Mouse (Mus musculus): ENCODE measurements around the gene Pgm3. TPM values are rescaled to one million over a fixed set of nuclear protein-coding genes. Genes with fewer than 3 reads are reported as not detected.

Pgm3 gene
- polyA plus RNA-seq, 2 experiments, result 23.1 to 33.6 TPM

DNA sequence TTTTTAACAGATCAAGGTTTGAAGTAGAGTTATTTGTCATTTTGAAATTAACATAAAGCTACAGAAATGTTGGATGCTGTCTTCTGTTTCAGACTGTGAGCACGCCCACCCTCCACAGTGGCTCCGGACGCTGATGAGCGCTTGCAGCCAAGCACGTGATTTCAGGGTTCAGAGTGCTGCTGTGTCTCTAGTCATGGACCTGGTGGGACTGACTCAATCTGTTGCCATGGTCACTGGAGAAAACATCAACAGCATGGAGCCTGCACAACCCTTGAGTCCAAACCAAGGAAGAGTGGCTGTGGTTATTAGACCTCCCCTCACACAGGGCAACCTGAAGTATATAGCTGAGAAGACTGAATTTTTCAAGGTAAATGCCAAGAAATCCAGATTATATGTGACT, 57.9 kb downstream of the Pgm3 start:
- Histone ChIP-seq H3K9me3 (ENCODE audit: control insufficient read depth, low read length) (no peaks in the 10 kb centered on the region), H3K4me2 (replicated peaks; ENCODE audit: low read depth, low read length, severe bottlenecking) (no peak overlapping the region), H3K27me3 (ENCODE audit: control insufficient read depth, insufficient read depth, low read length) (no peaks in the 10 kb centered on the region), H3K27ac (replicated peaks; ENCODE audit: low read depth, low read length) (no peak overlapping the region), H3K9ac (ENCODE audit: low read depth, low read length, severe bottlenecking) (no peak overlapping the region), H3K4me3 (replicated peaks; ENCODE audit: low read length) (no peak overlapping the region), H3K36me3 (ENCODE audit: control insufficient read depth, insufficient read depth, low read length) (peaks cover 61% of the 10 kb centered on the region), H3K4me1 (ENCODE audit: control insufficient read depth, insufficient read depth, low read length) (no peaks in the 10 kb centered on the region)
- no peak for DNase-seq (ENCODE audit: low spot score)
- no peak for TF ChIP-seq POLR2A (IDR thresholded peaks at IDR 0.05; ENCODE audit: borderline replicate concordance, extremely low read depth, insufficient read depth, insufficient read length)
- no peak for ATAC-seq (ENCODE audit: low FRiP score, low read depth)
- 90% methylated on average over 5 of the region's 5 CpGs for WGBS

DNA sequence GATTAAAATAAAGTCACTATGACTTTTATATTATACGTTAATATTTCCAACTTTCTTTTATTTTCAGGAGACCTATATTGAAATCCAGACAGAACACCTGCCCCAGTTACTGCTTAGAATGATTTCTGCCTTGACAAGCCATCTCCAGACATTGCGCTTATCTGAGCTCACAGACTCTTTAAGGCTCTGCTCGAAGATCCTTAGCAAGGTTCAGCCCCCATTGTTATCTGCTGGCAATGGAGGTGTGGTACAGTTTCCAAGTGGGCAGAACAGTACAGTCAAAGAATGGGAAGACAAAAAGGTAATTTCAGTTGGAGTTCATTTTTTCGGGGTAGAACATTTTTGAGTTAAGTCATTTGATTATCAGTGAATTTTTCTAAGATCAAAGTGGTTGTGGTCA, 64.2 kb downstream of the Pgm3 start:
- 93% methylated on average over 4 of the region's 4 CpGs for WGBS

More for the DNA sequence above, 64.2 kb downstream of the Pgm3 start:
- peaks cover 31% of the 10 kb centered on the region for H3K36me3 ChIP-seq (ENCODE audit: control insufficient read depth, insufficient read depth, low read length)
- no peak overlapping the region for H3K4me3 ChIP-seq (replicated peaks; ENCODE audit: low read length)
- no peaks in the 10 kb centered on the region for H3K9me3 ChIP-seq (ENCODE audit: control insufficient read depth, low read length)
- no peak for DNase-seq (ENCODE audit: low spot score)
- ATAC-seq (ENCODE audit: low FRiP score, low read depth), result no peak
- no peaks in the 10 kb centered on the region for H3K4me1 ChIP-seq (ENCODE audit: control insufficient read depth, insufficient read depth, low read length)
- H3K27me3 ChIP-seq (ENCODE audit: control insufficient read depth, insufficient read depth, low read length), result no peaks in the 10 kb centered on the region
- no peak for TF ChIP-seq POLR2A (IDR thresholded peaks at IDR 0.05; ENCODE audit: borderline replicate concordance, extremely low read depth, insufficient read depth, insufficient read length)
- H3K4me2 ChIP-seq (replicated peaks; ENCODE audit: low read depth, low read length, severe bottlenecking), result no peak overlapping the region
- H3K9ac ChIP-seq (ENCODE audit: low read depth, low read length, severe bottlenecking), result no peak overlapping the region
- no peak overlapping the region for H3K27ac ChIP-seq (replicated peaks; ENCODE audit: low read depth, low read length)

Other genes with a start within 250 kb of the Pgm3 start
- gene Ube2cbp, start 106.9 kb downstream of the Pgm3 start, polyA plus RNA-seq (2012; rRNA removed), result 2.9 and 3.4 TPM in 2 replicates
- gene Ube2cbp, start 106.9 kb downstream of the Pgm3 start, polyA plus RNA-seq (2014; fragmentation: Nextera tagmentation; extraction: Ambion mirVana), result 4.0 and 5.2 TPM in 2 replicates
- 20.3 and 21.3 TPM in 2 replicates for gene Dop1a, start 104.7 kb downstream of the Pgm3 start, polyA plus RNA-seq (2012; rRNA removed)
- gene Dop1a, start 104.7 kb downstream of the Pgm3 start, polyA plus RNA-seq (2014; fragmentation: Nextera tagmentation; extraction: Ambion mirVana), result 20.2 and 23.9 TPM in 2 replicates
- gene Rwdd2a, start 149 bp upstream of the Pgm3 start, polyA plus RNA-seq (2012; rRNA removed), result 1.7 and 2.2 TPM in 2 replicates
- gene Rwdd2a, start 149 bp upstream of the Pgm3 start, polyA plus RNA-seq (2014; fragmentation: Nextera tagmentation; extraction: Ambion mirVana), result 3.5 and 4.5 TPM in 2 replicates
- gene Me1, start 124.1 kb upstream of the Pgm3 start, polyA plus RNA-seq (2012; rRNA removed), result 17.7 and 21.1 TPM in 2 replicates
- 23.5 and 26.9 TPM in 2 replicates for gene Me1, start 124.1 kb upstream of the Pgm3 start, polyA plus RNA-seq (2014; fragmentation: Nextera tagmentation; extraction: Ambion mirVana)
- 54.8 and 55.6 TPM in 2 replicates for gene Prss35, start 171.8 kb upstream of the Pgm3 start, polyA plus RNA-seq (2012; rRNA removed)
- gene Prss35, start 171.8 kb upstream of the Pgm3 start, polyA plus RNA-seq (2014; fragmentation: Nextera tagmentation; extraction: Ambion mirVana), result 75.5 and 80.8 TPM in 2 replicates

All from limb, embryonic 14.5 days (tissue).